Mouse (Mus musculus) forebrain, embryonic 16.5 days (tissue): Measurements from ENCODE around the gene Crybb1. TPM values are rescaled to one million over a fixed set of nuclear protein-coding genes. Genes with fewer than 3 reads are reported as not detected.

Experiments used
- ATAC-seq: fragments of 200-750 bp; cut with Nextera tagmentation; 2 replicates; pipeline ENCODE4 v1.8.0; 2017; ENCODE audit warnings: mild to moderate bottlenecking, moderate library complexity
- H3K27ac ChIP-seq: fragments of 300-500 bp; sonication (generic); 2 replicates; pipeline ENCODE4 v1.5.1; 2014; ENCODE audit warnings: low read length, control low read depth
- H3K27me3 ChIP-seq: fragments of 300-500 bp; sonication (generic); replicated peaks from 2 replicates; pipeline ENCODE4 v1.6.1; 2014; ENCODE audit warnings: low read length; ENCODE audit not compliant: control insufficient read depth, insufficient read depth
- H3K36me3 ChIP-seq: fragments of 300-500 bp; sonication (generic); 2 replicates; pipeline ENCODE4 v1.6.1; 2014; ENCODE audit not compliant: control insufficient read depth, insufficient read depth
- H3K4me1 ChIP-seq: fragments of 300-500 bp; sonication (generic); replicated peaks from 2 replicates; pipeline ENCODE4 v1.6.1; 2014; ENCODE audit warnings: low read length; ENCODE audit not compliant: control insufficient read depth, insufficient read depth
- H3K4me2 ChIP-seq: fragments of 300-500 bp; sonication (generic); 2 replicates; pipeline ENCODE4 v1.6.1; 2014; ENCODE audit warnings: mild to moderate bottlenecking, low read length, control low read depth
- H3K4me3 ChIP-seq: fragments of 300-500 bp; sonication (generic); replicated peaks from 2 replicates; pipeline ENCODE4 v1.5.1; 2014; ENCODE audit warnings: mild to moderate bottlenecking, low read length, control low read depth
- H3K9ac ChIP-seq: fragments of 300-500 bp; sonication (generic); replicated peaks from 2 replicates; pipeline ENCODE4 v1.6.1; 2014; ENCODE audit warnings: low read depth, low read length, control low read depth
- H3K9me3 ChIP-seq: fragments of 300-500 bp; sonication (generic); 2 replicates; pipeline ENCODE4 v1.6.1; 2016; ENCODE audit warnings: low read length; ENCODE audit not compliant: control insufficient read depth
- WGBS: fragments of 180-500 bp; shearing (Covaris S2); extraction: QIAGEN DNeasy Blood & Tissue Kit; methylation state at CpG from one replicate; pipeline ENCODE4 v1.1.7; 2014; 5-methylcytosine and 5-hydroxymethylcytosine counted together
- polyA plus RNA-seq: library from polyadenylated mRNA; unstranded; fragments of >200 nt; fragmentation: Nextera tagmentation; extraction: Ambion mirVana; gene quantifications from 2 replicates; pipeline ENCODE4 v1.2.1, GENCODE M21; 2015

The Crybb1 gene
- polyA plus RNA-seq, 1 experiment from 2014 or later = 5.8 TPM

DNA sequence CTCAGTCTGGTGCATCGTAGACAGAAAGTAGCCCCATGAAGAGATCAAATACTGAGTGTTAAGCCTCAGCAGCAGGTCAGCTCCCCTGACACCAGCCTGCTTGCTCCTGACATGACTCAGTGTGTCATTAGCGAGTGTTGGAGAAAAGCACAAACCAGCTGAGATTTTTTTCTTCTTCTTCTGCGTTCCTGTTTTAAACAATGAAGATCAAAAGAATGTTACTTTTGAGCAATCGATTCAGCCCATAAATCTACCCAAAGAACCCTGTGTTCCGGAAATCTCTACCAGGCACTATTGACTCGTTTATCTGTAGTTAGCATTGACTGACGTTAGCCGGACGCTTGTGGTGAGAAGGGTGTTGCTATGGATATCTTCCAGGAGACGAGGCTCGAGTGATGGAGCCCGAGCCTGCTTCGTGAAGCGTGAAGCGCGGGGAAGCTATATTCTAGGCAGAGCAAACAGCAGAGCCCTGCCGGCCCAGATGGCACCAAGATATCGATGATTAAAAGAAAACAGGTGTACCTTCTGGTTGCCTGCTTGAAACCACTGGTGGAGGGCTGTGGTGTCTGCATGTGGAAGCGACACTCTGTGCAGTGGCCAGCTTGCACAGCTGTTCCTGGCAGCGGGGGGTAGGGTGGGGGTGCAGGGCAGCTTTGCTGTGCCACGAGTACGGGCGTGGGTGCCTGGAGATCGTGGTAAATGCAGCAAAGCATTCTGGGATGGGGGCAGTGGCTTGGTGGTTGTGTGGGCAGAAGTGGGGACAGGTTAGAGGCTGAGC, 15.3 kb downstream of the Crybb1 start:
- Histone ChIP-seq H3K4me2 (peak overlapping the region; percentile 18; the same call in 1 of the 2 replicates), H3K4me3 (no peak overlapping the region), H3K27me3 (no peaks in the 10 kb centered on the region), H3K9ac (0 out of 2 replicates have a peak overlapping the region, but pooled peaks have one; percentile 18), H3K4me1 (peaks cover 14% of the 10 kb centered on the region), H3K9me3 (no peaks in the 10 kb centered on the region), H3K27ac (peak overlapping the region; percentile 30; the same call in 1 of the 2 replicates), H3K36me3 (no peaks in the 10 kb centered on the region)
- peak; percentile 32; the same call in 1 of the 2 replicates for ATAC-seq
- WGBS = 41% methylated on average over 24 of the region's 24 CpGs

DNA sequence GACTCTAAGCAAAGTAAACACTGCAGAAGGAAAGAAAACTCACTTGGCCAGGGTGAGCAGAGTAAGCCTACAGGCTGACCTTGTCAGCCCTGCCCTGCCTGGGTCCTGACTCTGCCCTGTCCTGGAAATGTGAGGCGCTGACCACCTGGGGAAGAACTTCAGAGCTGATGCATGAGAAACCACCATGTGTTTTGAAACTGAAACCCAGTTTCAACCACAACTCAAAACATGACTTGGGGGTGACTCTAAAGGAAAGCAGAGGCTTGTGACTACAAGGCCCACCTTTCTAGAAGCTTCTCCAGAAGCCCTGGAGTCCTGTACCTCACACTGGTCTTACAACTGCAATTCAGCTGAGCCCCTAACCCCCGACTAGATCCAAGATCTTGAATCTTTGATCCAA, 17.3 kb downstream of the Crybb1 start:
- H3K9me3 ChIP-seq = no peaks in the 10 kb centered on the region
- no peak overlapping the region for H3K27ac ChIP-seq
- no peak overlapping the region for H3K4me3 ChIP-seq
- no peaks in the 10 kb centered on the region for H3K36me3 ChIP-seq
- no peaks in the 10 kb centered on the region for H3K27me3 ChIP-seq
- H3K4me2 ChIP-seq = no peak overlapping the region
- no peak for ATAC-seq
- peaks cover 23% of the 10 kb centered on the region for H3K4me1 ChIP-seq
- WGBS = 74% methylated on average over 2 of the region's 2 CpGs
- H3K9ac ChIP-seq = no peak overlapping the region

DNA sequence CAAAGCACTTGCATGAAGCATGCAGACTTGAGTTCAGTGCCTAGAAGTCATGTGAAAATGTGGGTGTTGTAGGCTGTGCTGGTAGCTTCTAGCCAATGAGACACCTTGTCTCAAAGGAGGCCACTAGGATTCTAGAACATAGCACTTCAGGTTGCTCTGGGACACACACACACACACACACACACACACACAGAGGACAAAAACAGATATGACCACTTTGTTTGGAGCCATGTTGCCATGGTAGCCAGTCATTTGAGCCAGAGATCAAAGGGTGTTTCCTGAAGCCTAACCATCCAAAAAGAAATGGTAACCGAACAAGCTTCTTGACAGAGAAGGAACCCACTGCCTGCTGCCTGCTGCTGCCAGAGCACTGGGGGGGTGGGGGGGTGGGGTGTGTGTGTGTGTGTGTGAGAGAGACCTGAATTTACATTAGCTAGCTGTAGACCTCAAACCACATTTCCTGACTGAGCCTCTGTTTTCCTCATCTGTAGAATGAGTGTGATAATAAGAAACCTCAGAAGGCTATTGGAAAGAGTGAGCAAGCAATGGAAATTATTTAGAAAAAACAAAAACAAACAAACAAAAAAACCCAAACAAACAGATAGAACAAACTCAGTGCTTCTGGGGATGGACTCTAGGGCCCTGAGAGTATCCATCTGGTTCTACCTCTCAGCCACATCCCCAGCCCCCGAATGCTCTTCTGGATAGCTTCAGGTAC, 18.3 kb downstream of the Crybb1 start:
- H3K9me3 ChIP-seq = no peaks in the 10 kb centered on the region
- no peaks in the 10 kb centered on the region for H3K36me3 ChIP-seq
- peaks cover 23% of the 10 kb centered on the region for H3K4me1 ChIP-seq
- no peak for ATAC-seq
- H3K4me2 ChIP-seq = no peak overlapping the region
- no peak overlapping the region for H3K4me3 ChIP-seq
- no peak overlapping the region for H3K27ac ChIP-seq
- H3K9ac ChIP-seq = no peak overlapping the region
- no peaks in the 10 kb centered on the region for H3K27me3 ChIP-seq
- 61% methylated on average over 2 of the region's 2 CpGs for WGBS

DNA sequence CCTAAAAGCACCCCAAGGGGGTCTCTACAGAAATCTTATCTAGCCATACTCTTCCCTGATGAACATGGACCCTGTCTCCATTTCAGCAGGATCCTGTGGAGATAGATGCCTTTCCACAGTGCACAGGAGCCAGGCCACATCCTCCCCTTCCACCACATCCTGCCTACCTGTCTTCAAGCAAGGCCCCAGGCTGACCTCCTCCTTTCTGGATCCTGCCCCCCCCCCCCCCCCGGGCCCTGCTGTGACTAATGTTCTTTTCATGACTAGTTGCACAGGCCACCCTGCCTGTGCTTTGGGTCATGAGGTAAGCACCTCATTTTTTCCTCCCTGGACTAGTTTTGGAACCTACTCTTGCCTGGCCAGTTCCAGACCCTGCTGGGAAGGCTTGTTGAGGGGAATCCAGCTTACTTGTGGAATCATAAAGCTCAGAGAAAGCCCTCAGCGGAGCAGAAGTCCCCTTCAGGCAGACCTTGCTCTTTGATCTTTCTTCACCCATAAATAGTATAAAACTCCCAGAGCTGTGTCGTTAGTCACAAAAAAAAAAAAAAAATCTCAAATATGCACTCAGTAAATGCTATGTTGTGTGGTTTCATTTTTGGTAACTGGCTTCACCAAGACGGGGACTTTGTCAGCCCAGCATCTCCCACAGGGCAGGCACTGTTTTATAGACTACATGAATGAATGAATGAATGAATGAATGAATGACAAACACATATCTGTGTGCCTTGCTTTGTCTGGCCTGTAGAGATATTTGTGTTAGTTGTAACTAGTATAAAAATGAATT, 19.6 kb downstream of the Crybb1 start:
- Histone ChIP-seq H3K4me2 (peak overlapping the region; percentile 54), H3K36me3 (no peaks in the 10 kb centered on the region), H3K9me3 (no peaks in the 10 kb centered on the region), H3K27ac (no peak overlapping the region), H3K4me3 (peak overlapping the region; percentile 80; the same call in 1 of the 2 replicates), H3K27me3 (no peaks in the 10 kb centered on the region), H3K4me1 (peaks cover 23% of the 10 kb centered on the region), H3K9ac (no peak overlapping the region)
- 59% methylated on average over 3 of the region's 4 CpGs for WGBS
- ATAC-seq = no peak

DNA sequence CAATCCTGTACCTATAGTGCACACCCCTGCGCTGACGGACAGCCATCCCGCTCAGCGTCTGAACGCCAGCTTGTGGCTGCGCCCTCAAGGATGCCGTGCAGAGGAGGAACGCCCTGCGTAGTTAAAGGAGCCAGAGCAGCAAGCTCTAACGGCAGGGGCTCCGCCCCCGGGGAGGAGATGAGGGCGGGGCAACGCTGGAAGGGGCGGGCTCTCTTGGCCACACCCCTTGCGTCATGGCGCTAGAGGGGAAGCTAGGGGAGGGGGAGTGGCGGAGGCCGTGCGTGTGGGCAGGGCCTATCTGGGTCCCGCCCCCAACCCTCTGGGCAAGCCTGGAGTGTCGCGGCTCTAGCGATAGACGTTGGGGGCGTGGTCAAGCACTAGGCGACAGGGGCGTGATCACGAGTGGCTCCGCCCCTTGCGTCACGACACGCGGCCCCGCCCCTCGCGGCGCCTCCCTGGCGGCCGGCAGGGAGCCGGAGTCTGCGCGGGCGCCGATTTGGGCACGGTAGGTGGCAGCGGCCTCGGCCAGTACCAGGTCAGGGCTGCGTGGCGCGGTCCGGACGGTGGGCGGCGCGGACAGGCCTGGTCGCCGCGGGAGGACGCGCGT, 20.8 kb downstream of the Crybb1 start, which contains the start of gene Tpst2:
Tpst2 (plus strand) TSS at position 425 of the 607 bp plus-strand sequence.
- Histone ChIP-seq H3K36me3 (no peaks in the 10 kb centered on the region), H3K9me3 (no peaks in the 10 kb centered on the region), H3K4me1 (peaks cover 17% of the 10 kb centered on the region), H3K9ac (peak within 1 kb of the TSS; percentile 75), H3K4me2 (peak within 1 kb of the TSS; percentile 86), H3K27me3 (no peaks in the 10 kb centered on the region), H3K4me3 (peak within 1 kb of the TSS; percentile 80), H3K27ac (peak within 1 kb of the TSS; percentile 85)
- ATAC-seq = peak; percentile 93
- under 1% methylated on average over 60 of the region's 62 CpGs for WGBS

DNA sequence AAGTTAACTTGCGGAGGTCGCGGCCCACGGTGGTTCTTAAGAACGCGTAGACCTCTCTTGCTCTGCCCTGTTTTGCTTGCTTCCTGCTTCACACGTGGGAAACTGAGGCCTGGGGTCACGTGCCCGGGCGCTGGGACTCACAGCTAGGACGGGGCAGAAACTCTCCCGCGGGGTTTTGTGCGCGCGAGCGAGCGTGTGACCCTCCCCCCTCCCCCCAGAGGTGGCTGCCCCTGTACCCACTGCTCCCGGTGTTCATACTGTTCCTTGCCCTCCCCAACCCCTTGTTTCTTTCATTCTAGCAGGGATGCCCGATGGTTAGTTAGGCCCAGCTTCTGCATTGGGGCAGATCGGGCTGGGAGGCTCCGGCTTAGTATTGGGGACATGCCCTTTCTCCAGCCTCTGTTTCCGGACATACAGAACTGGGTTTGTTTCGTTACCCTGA, 21.3 kb downstream of the Crybb1 start:
- Histone ChIP-seq H3K9ac (peak overlapping the region; percentile 75), H3K9me3 (no peaks in the 10 kb centered on the region), H3K27ac (peak overlapping the region; percentile 46; the same call in 1 of the 2 replicates), H3K4me2 (peak overlapping the region; percentile 86), H3K36me3 (no peaks in the 10 kb centered on the region), H3K27me3 (no peaks in the 10 kb centered on the region), H3K4me1 (peaks cover 17% of the 10 kb centered on the region), H3K4me3 (peak overlapping the region; percentile 80)
- 0% methylated on average over 24 of the region's 24 CpGs for WGBS
- ATAC-seq = no peak; the same call in 1 of the 2 replicates

DNA sequence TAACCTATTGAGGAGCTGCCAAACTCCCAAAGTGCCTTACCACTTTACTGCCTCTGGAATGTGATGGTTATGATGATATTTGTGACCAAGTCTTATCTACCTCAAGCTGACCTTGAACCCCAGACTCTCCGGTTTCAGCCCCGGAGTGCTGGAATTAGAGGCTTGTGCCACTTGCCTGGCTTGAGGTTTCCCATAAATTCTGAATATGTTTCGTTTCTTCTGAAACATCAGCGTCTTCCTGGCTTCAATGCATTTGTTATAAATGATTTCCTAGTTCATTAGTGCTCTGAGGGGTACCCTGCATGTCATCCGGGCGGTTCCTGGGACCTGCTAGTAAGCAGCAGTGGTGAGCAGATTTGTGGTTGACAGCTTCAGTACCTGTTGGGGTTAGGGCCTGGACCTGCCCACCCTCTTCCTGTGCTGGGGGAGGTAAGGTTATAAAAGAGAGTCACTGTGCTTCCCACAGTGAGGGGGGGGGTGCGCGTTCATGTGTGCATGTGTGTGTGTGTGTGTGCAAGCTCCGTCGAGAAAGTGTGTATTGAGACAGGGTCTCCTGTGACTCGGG, 22.4 kb downstream of the Crybb1 start:
- Histone ChIP-seq H3K4me3 (no peak overlapping the region), H3K27me3 (no peaks in the 10 kb centered on the region)

DNA sequence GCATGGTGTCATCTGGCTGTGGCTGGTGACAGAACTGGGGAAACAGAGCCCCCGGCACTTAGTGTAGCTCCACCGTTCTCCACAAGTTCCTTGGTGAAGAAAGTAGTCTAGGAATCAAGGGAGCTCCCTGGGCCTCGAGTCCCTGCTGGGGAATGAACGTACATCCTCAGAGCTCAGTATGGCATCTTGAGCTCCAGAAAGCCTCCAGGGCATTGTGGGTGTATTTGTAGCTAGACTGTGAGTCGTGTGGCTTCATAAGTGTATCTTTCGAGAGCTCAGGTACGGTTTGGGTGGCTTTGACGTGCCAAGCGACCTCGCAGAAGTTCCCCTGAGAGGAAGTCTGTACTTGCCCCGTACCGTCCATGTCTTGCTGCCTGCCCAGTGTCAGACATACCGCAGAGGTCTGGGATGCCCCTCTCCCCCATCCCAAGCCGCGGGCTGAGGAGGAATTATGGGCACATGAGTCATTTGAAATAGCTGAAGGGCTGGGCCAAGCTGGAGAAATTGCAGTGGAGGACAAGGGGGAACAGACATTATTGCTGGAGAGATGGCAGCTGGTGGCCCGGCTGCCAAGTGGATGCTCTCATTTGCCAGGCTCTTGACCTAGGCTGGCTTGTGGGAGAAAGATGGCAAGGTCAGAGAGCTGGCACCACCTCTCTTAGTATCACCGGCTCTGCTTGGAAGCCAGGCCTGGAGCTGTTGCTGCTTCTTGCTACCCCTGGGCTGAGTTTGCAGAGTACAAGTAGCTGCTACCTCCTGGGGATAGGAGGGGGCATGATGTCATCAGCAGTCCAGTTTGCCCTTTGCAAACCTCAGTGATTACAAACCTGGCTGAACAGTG, 23.8 kb downstream of the Crybb1 start:
- Histone ChIP-seq H3K9me3 (no peaks in the 10 kb centered on the region), H3K4me2 (no peak overlapping the region), H3K27ac (no peak overlapping the region), H3K9ac (no peak overlapping the region), H3K27me3 (no peaks in the 10 kb centered on the region), H3K4me1 (peaks cover 17% of the 10 kb centered on the region), H3K4me3 (no peak overlapping the region), H3K36me3 (no peaks in the 10 kb centered on the region)
- WGBS = 89% methylated on average over 17 of the region's 17 CpGs
- ATAC-seq = no peak

More for the DNA sequence above, 22.4 kb downstream of the Crybb1 start:
- H3K4me2 ChIP-seq = no peak overlapping the region
- H3K9ac ChIP-seq = no peak overlapping the region
- no peaks in the 10 kb centered on the region for H3K9me3 ChIP-seq
- H3K27ac ChIP-seq = no peak overlapping the region
- no peak for ATAC-seq
- no peaks in the 10 kb centered on the region for H3K36me3 ChIP-seq
- 91% methylated on average over 11 of the region's 11 CpGs for WGBS
- H3K4me1 ChIP-seq = peaks cover 17% of the 10 kb centered on the region
